Mouse (Mus musculus) midbrain, embryonic 13.5 days (tissue): ENCODE data around the gene Raly. TPM values are rescaled to one million over a fixed set of nuclear protein-coding genes. Genes with fewer than 3 reads are reported as not detected.

ENCODE experiments used
- ATAC-seq: fragments of 200-750 bp; cut with Nextera tagmentation; 2 replicates; pipeline ENCODE4 v1.8.0; 2017; ENCODE audit warnings: mild to moderate bottlenecking, moderate TSS enrichment, moderate library complexity
- H3K27ac ChIP-seq: fragments of 300-500 bp; sonication (generic); 2 replicates; pipeline ENCODE4 v1.5.1; 2015; ENCODE audit warnings: inconsistent platforms, mild to moderate bottlenecking, moderate library complexity
- H3K27me3 ChIP-seq: fragments of 300-500 bp; sonication (generic); 2 replicates; pipeline ENCODE4 v1.6.1; 2015; ENCODE audit warnings: mild to moderate bottlenecking, inconsistent platforms
- H3K36me3 ChIP-seq: fragments of 300-500 bp; sonication (generic); 2 replicates; pipeline ENCODE4 v1.6.1; 2015; ENCODE audit warnings: mild to moderate bottlenecking, inconsistent platforms
- H3K4me1 ChIP-seq: fragments of 300-500 bp; sonication (generic); replicated peaks from 2 replicates; pipeline ENCODE4 v1.6.1; 2015; ENCODE audit warnings: inconsistent platforms
- H3K4me2 ChIP-seq: fragments of 300-500 bp; sonication (generic); replicated peaks from 2 replicates; pipeline ENCODE4 v1.6.1; 2015; ENCODE audit warnings: moderate library complexity, mild to moderate bottlenecking, inconsistent platforms
- H3K4me3 ChIP-seq: fragments of 300-500 bp; sonication (generic); replicated peaks from 2 replicates; pipeline ENCODE4 v1.5.1; 2015; ENCODE audit warnings: mild to moderate bottlenecking, inconsistent platforms
- H3K9ac ChIP-seq: fragments of 300-500 bp; sonication (generic); replicated peaks from 2 replicates; pipeline ENCODE4 v1.6.1; 2015; ENCODE audit warnings: mild to moderate bottlenecking, inconsistent platforms
- H3K9me3 ChIP-seq: fragments of 300-500 bp; sonication (generic); 2 replicates; pipeline ENCODE4 v1.6.1; 2016; ENCODE audit warnings: mild to moderate bottlenecking, inconsistent platforms
- WGBS: fragments of 180-500 bp; shearing (Covaris S2); methylation state at CpG from one replicate; pipeline ENCODE4 v1.1.7; 2015; 5-methylcytosine and 5-hydroxymethylcytosine counted together
- polyA plus RNA-seq: library from polyadenylated mRNA; unstranded; fragments of >200 nt; fragmentation: Nextera tagmentation; extraction: Ambion mirVana; gene quantifications from 2 replicates; pipeline ENCODE4 v1.2.1, GENCODE M21; 2015

Raly gene
- polyA plus RNA-seq, 1 experiment from 2014 or later: 39.1 TPM

DNA sequence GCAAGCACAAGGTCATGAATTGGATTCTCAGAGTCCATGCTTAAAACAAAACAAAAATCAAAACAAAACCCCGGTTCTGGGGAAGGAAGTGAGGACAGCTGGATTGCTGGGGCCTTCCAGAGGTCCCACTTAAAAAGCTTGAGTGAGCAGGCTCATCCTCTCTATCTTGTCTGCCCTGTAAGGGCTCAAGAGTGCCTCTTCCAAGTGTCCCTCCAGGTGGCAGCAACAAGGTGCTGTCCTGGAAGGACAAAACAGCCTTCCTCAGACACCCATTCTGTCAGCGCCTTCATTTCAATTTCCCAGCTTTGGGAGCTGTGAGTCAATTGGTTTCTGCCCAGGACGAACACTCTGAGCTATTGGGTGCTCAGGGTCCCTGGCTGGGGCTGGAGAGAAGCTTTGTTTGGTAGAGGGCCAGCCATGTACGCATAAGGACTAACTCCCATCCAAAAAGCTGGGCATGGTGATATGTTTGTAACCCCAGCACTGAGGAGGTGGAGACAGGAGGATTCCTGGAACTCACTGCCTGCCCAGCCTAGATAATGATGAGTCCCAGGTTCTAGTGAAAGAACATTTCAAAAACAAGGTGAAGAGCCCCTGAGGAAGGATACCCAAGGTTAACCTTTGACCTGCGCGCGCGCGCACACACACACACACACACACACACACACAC lies 25.9 kb upstream of the Raly start:
- ATAC-seq: no peak
- no peak overlapping the region for H3K4me2 ChIP-seq
- no peaks in the 10 kb centered on the region for H3K27me3 ChIP-seq
- H3K36me3 ChIP-seq: no peaks in the 10 kb centered on the region
- H3K27ac ChIP-seq: no peak overlapping the region
- no peaks in the 10 kb centered on the region for H3K4me1 ChIP-seq
- no peaks in the 10 kb centered on the region for H3K9me3 ChIP-seq
- no peak overlapping the region for H3K4me3 ChIP-seq
- H3K9ac ChIP-seq: no peak overlapping the region
- WGBS: 83% methylated on average over 9 of the region's 9 CpGs

DNA sequence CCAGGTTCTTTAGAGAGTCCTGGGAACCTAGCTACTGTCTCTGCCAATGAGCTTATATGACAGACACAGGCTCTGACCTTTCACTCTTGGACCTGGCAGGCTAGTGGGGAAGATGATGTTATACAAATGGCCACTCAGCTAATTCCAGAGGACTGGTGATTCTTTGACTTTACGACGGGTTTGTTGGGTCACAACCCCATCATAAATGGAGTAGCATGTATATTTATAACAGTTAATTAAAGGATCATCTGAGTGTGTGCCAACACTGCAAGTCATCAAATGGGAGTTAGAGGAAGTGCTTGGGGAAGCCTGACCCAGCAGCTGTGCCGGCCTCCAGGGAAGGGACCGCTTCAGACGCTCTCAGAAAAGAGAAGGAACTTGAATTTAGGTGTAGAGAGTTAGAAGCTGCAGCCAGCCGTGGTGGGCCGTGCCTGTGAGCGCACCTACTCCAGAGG lies 25.3 kb upstream of the Raly start:
- Histone ChIP-seq H3K27ac (no peak overlapping the region), H3K4me3 (no peak overlapping the region), H3K9me3 (no peaks in the 10 kb centered on the region), H3K4me1 (no peaks in the 10 kb centered on the region), H3K27me3 (no peaks in the 10 kb centered on the region), H3K36me3 (no peaks in the 10 kb centered on the region), H3K4me2 (no peak overlapping the region), H3K9ac (no peak overlapping the region)
- 84% methylated on average over 8 of the region's 8 CpGs for WGBS
- no peak for ATAC-seq

DNA sequence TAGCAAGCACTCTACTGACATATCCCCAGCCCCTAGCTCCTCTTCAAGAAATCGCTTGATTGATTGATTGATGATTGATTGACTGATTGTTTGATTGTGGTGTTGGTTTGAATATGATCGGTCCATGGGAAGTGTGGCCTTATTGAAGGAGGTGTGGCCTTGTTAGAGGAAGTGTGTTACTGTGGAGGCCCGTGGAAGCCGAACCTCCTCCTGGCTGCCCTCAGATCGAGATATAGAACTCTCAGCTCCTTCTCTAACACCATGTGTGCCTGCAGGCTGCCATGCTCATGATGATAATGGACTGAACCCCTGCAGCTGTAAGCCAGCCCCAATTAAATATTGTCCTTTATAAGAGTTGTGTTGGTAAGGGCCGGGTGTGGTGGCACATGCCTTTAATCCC lies 23.8 kb upstream of the Raly start:
- 94% methylated on average over 6 of the region's 6 CpGs for WGBS

DNA sequence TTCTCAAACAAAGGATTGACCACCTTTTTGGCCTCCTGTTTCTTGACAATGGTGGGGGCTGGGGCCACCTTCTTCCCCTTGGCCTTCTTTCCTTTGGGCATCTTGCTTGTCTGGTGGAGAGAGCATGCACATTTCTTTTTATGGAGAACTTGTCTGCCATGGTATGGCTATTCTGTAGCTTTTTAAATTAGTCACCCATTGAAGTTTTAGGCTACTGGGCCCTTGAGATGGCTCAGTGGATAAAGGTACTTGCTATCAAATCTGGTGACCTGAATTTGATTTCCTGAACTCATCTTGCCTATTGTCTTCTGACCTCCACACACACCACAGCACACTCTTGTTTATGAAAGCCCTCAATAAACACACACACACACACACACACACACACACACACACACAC lies 21.0 kb upstream of the Raly start, which contains the start of gene Gm14214:
Gene Gm14214 (minus strand): TSS at position 101 of the 400 bp plus-strand sequence.
- Histone ChIP-seq H3K9me3 (no peaks in the 10 kb centered on the region), H3K4me3 (no peak within 1 kb of the TSS), H3K27me3 (no peaks in the 10 kb centered on the region), H3K27ac (no peak within 1 kb of the TSS), H3K4me1 (no peaks in the 10 kb centered on the region), H3K9ac (no peak within 1 kb of the TSS), H3K4me2 (no peak within 1 kb of the TSS), H3K36me3 (no peaks in the 10 kb centered on the region)
- ATAC-seq: no peak

More for the DNA sequence above, 23.8 kb upstream of the Raly start:
- H3K4me2 ChIP-seq: no peak overlapping the region
- no peaks in the 10 kb centered on the region for H3K27me3 ChIP-seq
- H3K36me3 ChIP-seq: no peaks in the 10 kb centered on the region
- no peak overlapping the region for H3K4me3 ChIP-seq
- no peak overlapping the region for H3K9ac ChIP-seq
- H3K27ac ChIP-seq: no peak overlapping the region
- no peak for ATAC-seq
- no peaks in the 10 kb centered on the region for H3K9me3 ChIP-seq
- no peaks in the 10 kb centered on the region for H3K4me1 ChIP-seq

DNA sequence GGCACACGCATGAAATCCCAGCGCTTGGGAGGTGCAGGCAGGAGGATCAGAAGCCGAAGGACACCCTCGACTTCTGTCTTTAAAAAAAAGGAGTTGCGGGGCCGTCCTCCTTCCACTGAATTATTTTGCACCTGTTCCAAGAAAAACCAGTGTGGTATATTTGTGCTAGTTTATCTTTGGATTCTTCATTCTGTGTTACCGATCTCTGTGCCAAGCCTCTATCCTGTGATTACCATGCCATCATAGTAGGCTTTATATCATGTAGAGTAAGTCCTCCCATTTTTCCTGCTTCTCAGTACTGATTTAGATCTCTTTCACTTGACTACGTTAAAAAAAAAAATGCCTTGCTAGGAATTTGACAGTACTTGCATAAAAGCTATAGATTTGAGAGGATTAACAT lies 19.3 kb upstream of the Raly start:
- WGBS: 83% methylated on average over 8 of the region's 8 CpGs
- no peak overlapping the region for H3K4me2 ChIP-seq
- H3K4me1 ChIP-seq: no peaks in the 10 kb centered on the region
- no peaks in the 10 kb centered on the region for H3K36me3 ChIP-seq
- H3K27me3 ChIP-seq: no peaks in the 10 kb centered on the region
- no peaks in the 10 kb centered on the region for H3K9me3 ChIP-seq
- ATAC-seq: no peak
- H3K4me3 ChIP-seq: no peak overlapping the region
- H3K27ac ChIP-seq: no peak overlapping the region
- H3K9ac ChIP-seq: no peak overlapping the region

DNA sequence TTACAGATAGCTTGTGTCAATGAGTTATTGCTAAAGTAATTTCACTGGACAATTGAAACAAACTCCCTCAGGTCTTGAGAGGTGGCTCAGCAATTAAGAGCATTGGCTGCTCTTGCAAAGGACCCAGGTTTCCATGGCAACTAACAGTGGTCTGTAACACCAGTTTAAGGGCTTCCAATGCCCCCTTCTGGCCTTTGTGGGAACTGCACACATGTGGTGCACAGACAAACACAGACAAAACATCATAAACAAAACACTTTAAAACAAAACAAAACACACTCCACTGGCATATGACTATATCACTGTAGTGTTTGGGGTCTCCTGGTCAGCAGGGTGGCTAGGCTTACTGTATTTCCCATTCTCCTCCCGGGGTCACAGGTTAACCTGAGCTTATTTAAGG lies 16.9 kb upstream of the Raly start:
- no peak overlapping the region for H3K9ac ChIP-seq
- no peaks in the 10 kb centered on the region for H3K36me3 ChIP-seq
- no peaks in the 10 kb centered on the region for H3K9me3 ChIP-seq
- H3K4me2 ChIP-seq: no peak overlapping the region
- H3K27ac ChIP-seq: no peak overlapping the region
- H3K4me3 ChIP-seq: no peak overlapping the region
- no peaks in the 10 kb centered on the region for H3K4me1 ChIP-seq
- H3K27me3 ChIP-seq: no peaks in the 10 kb centered on the region
- WGBS: 86% methylated on average over 1 of the region's 1 CpGs
- no peak for ATAC-seq

DNA sequence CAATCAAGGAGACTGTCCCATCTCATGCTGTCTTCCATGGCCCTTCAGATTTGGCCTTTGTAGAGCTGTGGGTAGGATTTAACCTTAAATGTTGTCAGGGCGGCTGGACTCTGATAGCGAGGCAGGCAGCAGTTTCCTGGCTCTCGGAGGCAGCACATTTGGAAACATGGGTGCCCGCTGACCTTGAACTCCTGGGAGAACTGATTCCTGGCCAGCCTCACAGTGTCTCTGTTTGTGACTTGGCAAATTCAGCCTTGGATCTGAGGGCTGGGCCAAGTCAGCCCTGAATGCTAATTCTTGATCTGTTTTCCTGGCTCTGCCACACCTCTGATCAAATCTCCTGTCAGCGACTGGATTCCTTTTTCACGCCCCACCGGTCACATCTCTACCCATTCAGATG lies 14.4 kb upstream of the Raly start:
- Histone ChIP-seq H3K27ac (no peak overlapping the region), H3K9ac (no peak overlapping the region), H3K9me3 (no peaks in the 10 kb centered on the region), H3K4me1 (no peaks in the 10 kb centered on the region), H3K27me3 (no peaks in the 10 kb centered on the region), H3K4me2 (no peak overlapping the region), H3K36me3 (no peaks in the 10 kb centered on the region), H3K4me3 (no peak overlapping the region)
- ATAC-seq: no peak
- WGBS: 73% methylated on average over 7 of the region's 7 CpGs

DNA sequence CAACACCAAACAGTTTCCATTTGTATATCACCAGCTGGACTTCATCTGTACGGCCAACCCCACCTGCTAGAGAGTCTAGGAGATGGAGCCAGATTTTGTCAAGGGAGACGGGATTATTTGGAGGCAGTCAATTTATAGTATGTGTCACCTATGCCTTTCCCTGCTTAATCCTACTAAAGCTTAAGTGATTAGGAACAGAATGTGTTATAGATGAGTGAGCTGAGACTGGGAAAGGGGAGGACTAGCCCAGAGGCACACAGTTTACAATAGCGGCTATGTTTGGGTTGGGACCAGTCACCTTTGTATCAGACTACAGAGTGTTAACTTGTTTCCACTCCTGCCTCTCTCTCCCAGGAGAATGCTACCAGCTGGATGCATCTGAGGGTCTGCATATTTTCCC lies 11.2 kb upstream of the Raly start:
- Histone ChIP-seq H3K36me3 (no peaks in the 10 kb centered on the region), H3K9me3 (no peaks in the 10 kb centered on the region), H3K27me3 (no peaks in the 10 kb centered on the region), H3K4me3 (no peak overlapping the region), H3K27ac (no peak overlapping the region), H3K9ac (no peak overlapping the region), H3K4me1 (peaks cover 18% of the 10 kb centered on the region), H3K4me2 (no peak overlapping the region)
- no peak for ATAC-seq
- WGBS: 50% methylated on average over 3 of the region's 3 CpGs

DNA sequence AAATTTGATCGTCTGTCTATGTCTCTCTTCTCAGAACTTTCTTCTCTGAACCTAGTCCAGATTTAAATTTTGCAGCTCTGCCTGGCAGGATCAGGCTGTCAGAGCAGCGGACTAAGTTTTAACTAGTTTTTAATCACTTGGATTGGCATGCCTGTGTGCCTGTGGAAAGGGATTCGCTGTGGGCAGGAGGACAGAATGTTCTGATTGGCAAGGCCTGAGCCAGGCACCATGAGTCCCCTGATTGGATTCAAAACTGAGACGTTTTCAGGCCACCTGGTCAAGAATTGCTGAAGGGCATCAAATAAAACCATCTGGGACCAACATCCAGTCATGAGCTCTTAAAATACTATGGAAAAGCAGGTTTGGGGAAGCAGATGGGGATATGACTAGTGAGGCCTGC lies 8.5 kb upstream of the Raly start:
- peaks cover 35% of the 10 kb centered on the region for H3K4me1 ChIP-seq
- no peak overlapping the region for H3K4me2 ChIP-seq
- ATAC-seq: no peak
- no peaks in the 10 kb centered on the region for H3K27me3 ChIP-seq
- no peak overlapping the region for H3K27ac ChIP-seq
- WGBS: 76% methylated on average over 4 of the region's 4 CpGs
- H3K4me3 ChIP-seq: no peak overlapping the region
- no peaks in the 10 kb centered on the region for H3K36me3 ChIP-seq
- H3K9me3 ChIP-seq: no peaks in the 10 kb centered on the region
- no peak overlapping the region for H3K9ac ChIP-seq

DNA sequence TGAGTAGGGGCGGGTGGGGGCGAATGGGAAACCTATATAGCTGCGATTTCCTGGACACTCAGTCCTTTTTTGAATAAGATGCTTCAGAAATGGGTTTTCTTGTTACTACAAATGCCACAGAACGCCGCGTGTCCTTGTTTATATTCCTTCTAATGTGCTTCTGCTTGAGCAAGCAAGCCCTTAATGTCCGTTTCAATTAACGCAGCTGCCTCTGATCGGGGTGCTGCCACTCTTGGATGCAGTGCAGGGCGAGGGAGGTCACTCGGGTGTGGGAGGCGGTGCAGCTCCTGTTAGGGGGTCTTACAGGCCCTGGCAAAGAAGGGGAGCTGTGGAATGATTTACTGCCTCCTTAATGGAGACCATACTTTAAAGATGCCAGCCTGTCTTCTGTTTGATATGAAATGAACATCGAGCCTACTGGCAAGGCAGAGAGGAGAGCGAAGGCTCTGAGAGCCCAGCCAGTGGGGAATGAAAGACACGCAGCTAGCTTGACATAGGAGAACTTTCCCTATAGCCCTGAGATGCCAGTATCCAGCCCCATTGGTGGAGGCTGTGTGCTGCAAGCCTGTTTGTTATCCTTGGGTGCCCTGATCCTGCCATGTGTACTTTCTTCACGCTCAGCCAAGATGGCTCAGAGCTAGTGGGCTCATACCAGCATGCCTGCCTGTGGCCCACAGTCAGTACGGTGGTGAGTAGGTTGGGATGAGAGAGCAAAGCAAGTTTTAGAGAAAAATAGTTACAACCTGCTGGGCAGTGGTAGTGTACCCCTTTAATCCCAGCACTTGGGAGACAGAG lies 7.8 kb upstream of the Raly start:
- Histone ChIP-seq H3K4me3 (no peak overlapping the region), H3K27ac (peak overlapping the region; percentile 39; the same call in 1 of the 2 replicates), H3K4me1 (peaks cover 35% of the 10 kb centered on the region), H3K9ac (no peak overlapping the region), H3K4me2 (no peak overlapping the region), H3K27me3 (no peaks in the 10 kb centered on the region), H3K36me3 (no peaks in the 10 kb centered on the region), H3K9me3 (no peaks in the 10 kb centered on the region)
- 66% methylated on average over 17 of the region's 17 CpGs for WGBS
- no peak for ATAC-seq

DNA sequence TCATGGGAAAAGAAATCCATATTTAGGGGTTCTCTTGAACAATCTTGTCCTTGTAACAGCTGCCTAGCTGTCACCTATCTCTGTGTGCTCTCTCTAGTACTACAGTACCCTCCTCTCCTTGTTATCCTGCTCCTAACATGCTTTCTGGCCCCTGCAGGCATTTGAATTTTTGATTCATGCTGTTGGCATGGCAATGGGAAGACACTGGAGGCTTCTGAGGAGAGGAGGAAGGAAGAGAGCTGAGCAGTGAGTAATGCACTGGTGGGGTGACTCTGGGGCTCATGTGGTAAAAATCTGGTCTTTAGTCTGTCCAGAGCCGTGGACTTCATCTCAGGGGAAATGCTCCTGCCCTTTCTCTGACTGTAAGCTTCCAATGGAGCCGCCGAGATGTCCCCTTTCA lies 5.6 kb upstream of the Raly start:
- Histone ChIP-seq H3K9ac (0 out of 2 replicates have a peak overlapping the region, but pooled peaks have one; percentile 7), H3K4me1 (peaks cover 41% of the 10 kb centered on the region), H3K4me3 (no peak overlapping the region), H3K36me3 (no peaks in the 10 kb centered on the region), H3K4me2 (no peak overlapping the region; the same call in 1 of the 2 replicates), H3K9me3 (no peaks in the 10 kb centered on the region), H3K27ac (peak overlapping the region; percentile 55), H3K27me3 (no peaks in the 10 kb centered on the region)
- peak; percentile 46; the same call in 1 of the 2 replicates for ATAC-seq
- WGBS: 44% methylated on average over 3 of the region's 3 CpGs

DNA sequence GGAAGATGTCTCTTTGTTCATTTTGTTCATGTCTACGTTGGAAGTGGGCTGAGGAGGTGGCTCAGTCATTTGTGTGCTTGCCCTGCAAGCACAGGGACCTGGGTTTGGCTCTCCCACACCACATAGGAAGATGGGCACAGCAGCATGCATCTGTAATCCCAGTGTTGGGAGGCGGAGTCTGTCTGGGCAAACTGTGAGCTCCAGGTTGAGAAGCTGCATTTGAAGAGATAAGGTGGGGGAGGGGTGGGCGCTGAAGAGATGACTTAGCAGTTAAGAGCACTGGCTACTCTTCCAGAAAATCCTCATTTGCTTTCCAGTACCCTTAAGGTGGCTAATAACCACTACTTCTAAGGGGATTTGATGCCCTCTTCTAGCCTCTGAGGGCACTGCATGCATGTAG lies 4.7 kb upstream of the Raly start:
- no peak overlapping the region for H3K9ac ChIP-seq
- 37% methylated on average over 3 of the region's 3 CpGs for WGBS
- H3K9me3 ChIP-seq: no peaks in the 10 kb centered on the region
- H3K36me3 ChIP-seq: no peaks in the 10 kb centered on the region
- no peak overlapping the region for H3K4me2 ChIP-seq
- ATAC-seq: no peak
- no peaks in the 10 kb centered on the region for H3K27me3 ChIP-seq
- H3K4me1 ChIP-seq: peaks cover 41% of the 10 kb centered on the region
- H3K4me3 ChIP-seq: no peak overlapping the region
- no peak overlapping the region for H3K27ac ChIP-seq
